Mouse (Mus musculus) G1E (cell line): ENCODE measurements at regions not wholly inside any gene's neighbourhood (a gene's known extent, or its start where the extent isn't known, plus 50 kb on each side); places are given as distances from the start of the nearest gene placed in this dataset.

ENCODE experiments used
- ATAC-seq: 2 replicates; pipeline ENCODE4 v1.8.0; 2016; ENCODE audit warnings: mild to moderate bottlenecking; ENCODE audit not compliant: insufficient number of reproducible peaks, poor library complexity, low FRiP score, severe bottlenecking; ENCODE audit errors: extremely low read depth
- DNase-seq: peaks from one replicate; pipeline ENCODE4 v3.0.0; 2012; ENCODE audit warnings: low spot score
- H3K27me3 ChIP-seq: 2 replicates; pipeline ENCODE4 v1.6.1; 2012; ENCODE audit warnings: mild to moderate bottlenecking, low read length, inconsistent platforms; ENCODE audit not compliant: insufficient read depth
- H3K36me3 ChIP-seq: replicated peaks from 2 replicates; pipeline ENCODE3; 2012; ENCODE audit warnings: mild to moderate bottlenecking, inconsistent platforms
- H3K4me1 ChIP-seq: 2 replicates; pipeline ENCODE4 v1.6.1; 2012; ENCODE audit warnings: low read depth, low read length, inconsistent platforms, mixed read lengths; ENCODE audit not compliant: insufficient read depth
- H3K4me3 ChIP-seq: 2 replicates; pipeline ENCODE4 v1.5.1; 2012; ENCODE audit warnings: low read depth, mild to moderate bottlenecking, inconsistent platforms, low read length, moderate library complexity, mixed read lengths
- H3K9me3 ChIP-seq: replicated peaks from 2 replicates; pipeline ENCODE4 v1.6.1; 2012; ENCODE audit warnings: inconsistent platforms
- CTCF ChIP-seq: IDR thresholded peaks from 2 replicates; pipeline ENCODE4 v1.5.1; 2012; ENCODE audit warnings: low read depth, low read length, inconsistent platforms, mixed read lengths
- GATA1 ChIP-seq: IDR thresholded peaks from 2 replicates; pipeline ENCODE4 v1.6.1; 2012; ENCODE audit warnings: borderline replicate concordance, low read length, inconsistent platforms, mixed read lengths
- GATA2 ChIP-seq: IDR thresholded peaks from 2 replicates; pipeline ENCODE4 v1.6.1; 2012; ENCODE audit warnings: low read depth, low read length, inconsistent platforms, borderline replicate concordance
- POLR2AphosphoS5 ChIP-seq: IDR thresholded peaks from 2 replicates; pipeline ENCODE4 v1.6.1; 2012; ENCODE audit warnings: low read depth, low read length, inconsistent platforms; ENCODE audit not compliant: insufficient replicate concordance
- TAL1 ChIP-seq: conservative IDR thresholded peaks from 2 replicates; pipeline ENCODE4 v1.6.1; 2012; ENCODE audit warnings: low read depth, low read length, inconsistent platforms, mixed read lengths

DNA sequence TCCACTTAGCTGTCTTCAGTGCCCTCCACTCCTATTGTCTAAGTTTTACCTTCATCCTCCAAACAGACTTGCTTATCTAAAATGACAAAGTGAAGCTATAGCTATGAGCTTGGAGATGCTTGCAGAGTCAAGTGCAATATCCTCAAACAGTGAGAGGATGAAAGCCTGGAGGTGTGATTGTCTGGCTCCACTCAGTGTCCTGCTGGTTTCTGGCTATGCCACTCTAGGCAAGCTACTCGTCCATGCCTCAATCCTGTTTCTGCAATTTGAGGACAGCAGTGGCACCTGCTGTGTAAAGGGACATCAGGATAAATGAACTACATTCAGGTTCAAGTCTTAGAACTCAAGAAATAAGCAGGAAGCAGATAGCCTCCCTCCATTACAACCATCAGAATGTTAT lies 966.1 kb downstream of the Slc4a3 start:
- no peaks in the 10 kb centered on the region for H3K4me1 ChIP-seq
- no peak overlapping the region for H3K4me3 ChIP-seq
- H3K27me3 ChIP-seq, result no peaks in the 10 kb centered on the region
- H3K36me3 ChIP-seq, result no peaks in the 10 kb centered on the region
- peaks cover 14% of the 10 kb centered on the region for H3K9me3 ChIP-seq
- ATAC-seq (no peak), DNase-seq (no peak)
- TF ChIP-seq GATA1 (no peak), TAL1 (no peak), POLR2AphosphoS5 (no peak), GATA2 (no peak)

DNA sequence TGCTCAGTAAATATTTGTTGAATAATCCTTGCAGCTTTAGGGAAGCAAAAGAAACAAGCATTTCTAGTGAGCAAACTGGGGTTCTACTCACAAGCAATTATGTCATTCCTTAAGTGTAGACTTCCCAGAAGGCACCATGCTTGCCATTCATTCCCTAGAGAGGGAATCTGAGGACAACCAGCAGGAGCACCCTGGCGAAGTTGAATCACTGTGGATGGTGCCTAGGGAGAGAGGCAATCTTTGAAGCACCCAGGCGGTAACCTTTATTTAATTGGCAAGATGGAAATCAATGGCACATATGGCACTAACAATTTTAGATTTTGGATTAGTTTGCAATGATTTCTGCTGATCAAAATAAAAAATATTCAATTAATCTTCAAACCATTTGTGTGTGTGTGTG lies 967.4 kb downstream of the Slc4a3 start:
- DNase-seq (no peak), ATAC-seq (no peak)
- no peaks in the 10 kb centered on the region for H3K4me1 ChIP-seq
- peaks cover 14% of the 10 kb centered on the region for H3K9me3 ChIP-seq
- no peak overlapping the region for H3K4me3 ChIP-seq
- TF ChIP-seq POLR2AphosphoS5 (no peak), GATA1 (no peak), CTCF (no peak), GATA2 (no peak), TAL1 (no peak)
- no peaks in the 10 kb centered on the region for H3K27me3 ChIP-seq
- no peaks in the 10 kb centered on the region for H3K36me3 ChIP-seq

DNA sequence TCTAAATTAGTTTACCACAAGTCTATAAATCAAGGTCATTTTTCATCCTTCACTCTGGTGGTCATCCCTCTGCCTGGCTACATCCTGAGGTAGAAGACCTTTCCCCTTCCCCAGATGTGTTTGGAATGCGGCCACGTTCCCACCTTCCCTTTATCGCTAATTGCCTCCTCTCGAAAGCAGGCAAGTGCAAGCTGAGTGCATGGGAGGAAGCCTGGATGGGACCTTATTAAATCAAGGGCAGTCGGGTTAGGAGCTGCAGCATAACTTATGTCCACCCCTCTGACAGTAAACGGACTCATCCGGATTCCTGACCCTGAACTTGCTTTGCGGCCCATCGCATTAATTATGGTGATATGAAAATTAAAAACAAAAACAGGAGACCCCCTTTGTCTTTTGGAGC lies 983.5 kb downstream of the Slc4a3 start:
- DNase-seq (no peak), ATAC-seq (no peak)
- Histone ChIP-seq H3K27me3 (no peaks in the 10 kb centered on the region), H3K4me3 (no peak overlapping the region), H3K36me3 (no peaks in the 10 kb centered on the region), H3K9me3 (peaks cover 16% of the 10 kb centered on the region), H3K4me1 (no peaks in the 10 kb centered on the region)
- no peak for TF ChIP-seq GATA2
- TF ChIP-seq POLR2AphosphoS5, result no peak
- TF ChIP-seq TAL1, result no peak
- TF ChIP-seq GATA1, result no peak
- no peak for TF ChIP-seq CTCF

DNA sequence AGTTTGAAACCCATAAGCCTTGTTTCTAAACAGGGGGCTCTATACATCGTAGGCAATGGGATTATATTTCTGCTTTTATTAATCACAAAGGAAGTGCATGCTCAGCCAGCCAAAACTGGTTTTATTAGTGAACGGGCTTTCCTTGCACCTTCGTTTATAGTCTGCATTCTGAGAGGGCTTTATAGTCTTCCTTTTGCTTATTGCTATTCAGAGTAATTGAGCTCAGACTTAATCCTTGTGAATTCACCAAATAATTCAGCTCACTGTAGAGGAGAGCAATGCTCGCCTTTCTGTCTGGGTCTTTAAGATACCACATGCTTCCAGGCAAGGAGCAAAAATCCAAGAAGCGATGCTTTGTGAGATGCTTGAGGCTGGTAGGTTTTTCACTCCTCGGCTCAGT lies 984.3 kb downstream of the Slc4a3 start:
- ATAC-seq, result no peak
- H3K4me3 ChIP-seq, result no peak overlapping the region
- H3K4me1 ChIP-seq, result no peaks in the 10 kb centered on the region
- DNase-seq, result no peak
- no peaks in the 10 kb centered on the region for H3K36me3 ChIP-seq
- peaks cover 19% of the 10 kb centered on the region for H3K9me3 ChIP-seq
- H3K27me3 ChIP-seq, result no peaks in the 10 kb centered on the region
- no peak for TF ChIP-seq GATA2
- no peak for TF ChIP-seq TAL1
- TF ChIP-seq POLR2AphosphoS5, result no peak
- TF ChIP-seq CTCF, result no peak
- no peak for TF ChIP-seq GATA1

DNA sequence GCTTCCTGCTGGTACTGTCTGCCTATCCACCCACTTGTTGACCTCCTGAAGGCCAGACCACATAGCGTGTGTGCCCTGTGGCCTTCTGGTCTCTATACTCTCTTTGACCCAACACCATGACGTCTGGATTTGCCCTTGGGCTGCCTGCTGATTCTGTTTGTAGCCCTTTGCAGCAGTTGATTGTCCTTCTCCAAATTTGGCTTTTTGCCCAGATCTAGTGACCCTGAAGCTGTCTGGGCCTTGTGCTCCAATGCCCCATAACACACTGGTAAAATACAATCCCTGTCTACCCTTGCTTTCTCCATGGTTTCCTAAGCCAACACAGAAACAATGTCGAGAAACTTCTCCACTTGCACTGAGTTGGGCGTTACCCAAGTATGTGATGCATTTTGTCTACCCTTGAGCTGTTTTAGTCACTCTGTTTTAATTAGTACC lies 979.3 kb downstream of the Epha4 start:
- Histone ChIP-seq H3K36me3 (no peaks in the 10 kb centered on the region), H3K4me1 (no peaks in the 10 kb centered on the region), H3K4me3 (no peak overlapping the region), H3K27me3 (no peaks in the 10 kb centered on the region), H3K9me3 (peaks cover 14% of the 10 kb centered on the region)
- TF ChIP-seq GATA2 (no peak), POLR2AphosphoS5 (no peak), GATA1 (no peak)
- ATAC-seq (no peak), DNase-seq (no peak)

DNA sequence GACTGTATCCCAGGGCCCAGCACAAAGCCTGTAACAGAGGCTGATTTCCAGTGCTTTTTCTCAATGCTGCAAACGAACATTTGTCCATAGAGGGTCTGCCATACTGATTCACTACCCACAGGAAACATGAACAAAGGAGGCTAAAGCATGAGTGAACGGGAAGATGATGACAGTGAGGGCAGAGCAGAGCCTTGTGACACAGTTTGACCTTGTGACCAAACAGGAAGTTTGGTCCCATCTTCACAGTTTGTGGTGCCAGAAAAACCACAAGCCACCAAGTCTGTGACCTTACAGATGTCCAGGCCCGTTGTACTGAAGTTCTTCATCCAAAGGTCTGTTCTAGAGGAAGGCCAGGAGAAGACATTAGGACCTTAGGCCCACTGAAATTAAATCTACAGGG lies 974.4 kb downstream of the Epha4 start:
- Histone ChIP-seq H3K27me3 (no peaks in the 10 kb centered on the region), H3K36me3 (no peaks in the 10 kb centered on the region), H3K9me3 (peaks cover 6% of the 10 kb centered on the region), H3K4me3 (no peak overlapping the region), H3K4me1 (no peaks in the 10 kb centered on the region)
- ATAC-seq (no peak), DNase-seq (no peak)
- TF ChIP-seq POLR2AphosphoS5 (no peak), GATA2 (no peak), CTCF (no peak), GATA1 (no peak), TAL1 (no peak)

DNA sequence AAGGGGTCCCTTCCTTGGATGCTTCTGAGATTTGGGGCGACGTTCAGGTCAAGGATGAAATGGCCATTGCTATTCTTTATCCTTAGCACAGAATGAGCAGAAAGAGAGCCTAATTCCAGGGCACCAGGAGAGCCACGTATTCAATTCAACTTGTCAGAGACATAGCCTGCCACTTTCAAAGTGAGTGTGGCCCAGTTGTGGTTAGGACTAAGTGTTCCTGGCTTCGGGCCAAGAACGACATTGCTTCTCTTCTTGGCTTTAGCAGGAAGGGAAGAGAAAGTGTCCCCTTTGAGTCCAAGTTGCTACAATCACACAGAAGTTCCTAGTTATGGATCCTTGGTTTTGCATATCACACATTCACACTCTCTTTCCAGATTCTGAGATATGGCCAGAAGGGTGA lies 964.0 kb downstream of the Epha4 start:
- peaks cover 12% of the 10 kb centered on the region for H3K9me3 ChIP-seq
- H3K36me3 ChIP-seq, result no peaks in the 10 kb centered on the region
- DNase-seq (no peak), ATAC-seq (no peak)
- no peaks in the 10 kb centered on the region for H3K4me1 ChIP-seq
- H3K27me3 ChIP-seq, result no peaks in the 10 kb centered on the region
- TF ChIP-seq GATA2 (no peak), POLR2AphosphoS5 (no peak), CTCF (no peak), TAL1 (no peak), GATA1 (no peak)
- H3K4me3 ChIP-seq, result no peak overlapping the region
